Mouse (Mus musculus) T-helper 2 cell (primary cell): Measurements from ENCODE around the gene Myo1c.

Experiments
- in situ Hi-C: fragments of 300-600 bp; cut with MboI, MseI; formaldehyde crosslinking; loops from one replicate; pipeline ENCODE4 v1.15.1; 2025; ENCODE audit warnings: high pct_unique_total_duplicates

Gene Myo1c

DNA sequence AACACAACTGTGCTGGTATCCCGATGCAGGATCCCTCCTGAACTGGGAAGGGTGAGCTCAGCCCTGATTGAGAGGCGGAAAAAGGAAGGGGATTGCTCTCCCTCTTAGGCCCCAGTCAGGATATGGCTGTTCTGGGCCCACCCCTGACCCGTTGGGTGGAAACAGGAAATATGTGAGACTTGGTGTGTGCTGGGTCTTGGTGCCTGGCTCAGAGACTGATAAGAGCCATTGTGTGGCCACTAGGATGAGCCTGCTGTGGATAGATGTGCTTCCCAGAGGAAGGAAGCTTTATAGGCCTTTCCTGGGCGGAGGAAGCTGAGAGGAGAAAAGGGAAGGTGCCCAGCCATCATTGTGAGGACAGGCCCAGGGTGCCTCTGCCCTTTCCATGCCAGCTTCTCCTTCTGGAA lies 1.1 kb upstream of the Myo1c start:
- in situ Hi-C loops: no loop called here

DNA sequence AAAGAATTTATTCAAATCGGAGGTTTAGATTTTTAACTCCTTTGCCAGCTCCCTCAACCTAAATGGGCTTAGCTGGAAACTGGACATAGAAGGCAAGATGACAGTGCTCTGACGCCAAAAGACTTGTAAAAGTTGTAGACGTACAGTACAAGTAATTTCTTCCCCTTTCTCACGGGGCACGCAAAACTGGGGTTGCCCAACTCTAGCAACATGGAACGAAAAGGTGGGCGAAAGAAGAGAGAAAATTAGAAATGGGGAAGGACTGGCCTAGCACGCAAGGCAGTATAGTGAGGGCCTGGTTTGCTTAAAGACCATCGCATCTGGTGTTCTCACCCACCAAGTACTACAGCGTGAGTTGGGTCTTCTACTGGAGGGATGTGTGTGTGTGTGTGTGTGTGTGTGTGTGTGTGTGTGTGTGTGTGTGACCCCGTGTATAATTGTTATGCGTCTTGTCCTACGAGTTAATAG lies 688 bp downstream of the Myo1c start:
- in situ Hi-C loops: no loop called here

- in situ Hi-C loops: no loop called here
These were observed 1.3 kb downstream of the Myo1c start for GRCm38 (mm10) chr11:75651426-75652221.

GRCm38 (mm10) chr11:75652222-75652941 lies 2.1 kb downstream of the Myo1c start:
- in situ Hi-C loops: no loop called here

- in situ Hi-C loops: no loop called here
These were observed 2.8 kb downstream of the Myo1c start for GRCm38 (mm10) chr11:75652942-75653684.

- in situ Hi-C loops: no loop called here
These were observed 3.6 kb downstream of the Myo1c start for GRCm38 (mm10) chr11:75653781-75654470.

DNA sequence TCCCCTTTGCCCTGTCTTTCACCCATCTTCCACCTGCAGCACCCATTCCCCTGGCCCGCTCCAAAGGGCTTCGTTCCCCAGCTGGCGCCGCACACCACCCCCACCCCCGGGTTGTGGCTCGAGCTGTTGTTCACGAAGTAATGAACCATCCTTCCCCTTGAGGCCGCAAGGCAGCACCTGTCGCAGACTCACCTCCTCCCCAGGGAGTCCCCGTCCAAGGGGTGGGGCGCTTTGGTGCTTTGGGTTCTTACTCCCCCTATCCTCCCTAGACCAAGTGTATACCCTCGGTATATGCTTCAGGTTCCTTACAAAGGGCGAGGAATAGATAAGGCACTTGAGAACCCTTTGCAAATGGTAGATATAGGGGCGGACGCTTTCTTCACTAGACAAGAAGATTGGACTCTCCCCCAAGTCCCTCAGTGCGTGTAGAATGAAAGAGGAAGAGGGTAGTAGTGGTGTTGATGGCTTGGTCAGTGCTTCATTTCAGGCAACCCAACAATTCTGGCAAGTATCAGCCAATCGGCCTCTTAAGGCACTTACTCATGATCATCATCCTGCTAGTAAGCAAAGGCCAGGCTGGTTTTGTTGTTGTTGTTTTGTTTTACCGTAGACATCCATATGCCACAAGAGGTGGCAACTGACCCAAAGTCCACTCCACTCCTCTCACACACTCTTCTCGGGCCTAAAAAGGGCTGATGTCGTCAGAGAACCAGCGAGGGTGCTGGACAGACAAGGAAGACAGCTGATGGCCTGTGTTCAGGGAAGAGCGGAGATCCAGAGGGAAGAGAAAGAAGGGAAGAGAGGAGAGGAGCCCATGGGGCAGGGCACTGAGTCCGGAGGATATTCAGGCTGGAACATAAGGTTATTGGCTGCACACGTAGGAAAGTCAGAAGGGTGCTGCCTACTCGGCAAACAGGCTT lies 4.4 kb downstream of the Myo1c start:
- in situ Hi-C loops: no loop called here

DNA sequence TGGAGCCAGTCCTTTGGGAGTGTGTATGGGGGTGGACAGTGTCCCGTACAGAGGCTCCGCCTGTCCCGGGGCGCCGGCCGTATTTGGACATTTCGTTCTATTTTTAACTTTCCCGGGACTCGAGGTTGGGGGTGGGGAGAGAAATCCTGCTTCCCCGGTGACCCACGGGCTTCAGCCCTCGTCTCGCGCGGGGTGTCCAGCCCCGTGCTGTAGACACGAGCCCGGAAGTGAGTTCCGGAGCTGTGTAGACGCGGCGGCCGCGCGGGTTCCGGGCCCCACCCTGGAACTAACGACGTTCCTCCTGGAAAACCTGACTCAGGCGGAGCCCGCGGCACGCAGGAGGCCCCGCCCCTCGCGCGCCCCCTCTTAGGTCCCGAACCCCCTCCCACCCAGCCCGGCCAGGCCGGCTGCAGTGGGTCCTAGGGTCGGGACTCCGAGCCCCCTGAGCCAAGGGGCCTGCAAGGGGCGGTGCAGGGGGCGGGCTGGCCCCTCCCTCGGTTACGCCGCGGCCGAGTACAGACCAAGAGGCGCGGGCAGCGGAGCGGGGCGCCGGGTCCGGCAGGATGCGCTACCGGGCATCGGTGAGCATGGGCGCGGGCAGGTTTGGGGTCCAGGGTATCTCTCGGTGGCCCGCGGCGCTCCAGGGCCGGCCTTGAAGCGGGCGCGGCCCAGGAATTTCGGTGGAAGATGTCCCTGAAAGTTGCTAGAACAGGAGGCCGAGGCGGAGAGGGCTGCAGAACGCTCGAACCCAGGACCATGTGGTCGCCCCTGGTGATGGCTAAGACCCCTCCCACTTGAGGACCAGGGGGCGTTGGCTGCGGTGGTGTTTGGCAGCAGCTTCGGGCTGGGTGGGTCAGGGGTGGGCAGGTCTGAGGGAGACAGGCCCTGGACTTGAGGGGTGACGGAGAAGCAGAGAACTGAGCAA lies 5.6 kb downstream of the Myo1c start:
- in situ Hi-C loops: no loop called here

- in situ Hi-C loops: no loop called here
These were observed 6.6 kb downstream of the Myo1c start for GRCm38 (mm10) chr11:75656621-75657590.

DNA sequence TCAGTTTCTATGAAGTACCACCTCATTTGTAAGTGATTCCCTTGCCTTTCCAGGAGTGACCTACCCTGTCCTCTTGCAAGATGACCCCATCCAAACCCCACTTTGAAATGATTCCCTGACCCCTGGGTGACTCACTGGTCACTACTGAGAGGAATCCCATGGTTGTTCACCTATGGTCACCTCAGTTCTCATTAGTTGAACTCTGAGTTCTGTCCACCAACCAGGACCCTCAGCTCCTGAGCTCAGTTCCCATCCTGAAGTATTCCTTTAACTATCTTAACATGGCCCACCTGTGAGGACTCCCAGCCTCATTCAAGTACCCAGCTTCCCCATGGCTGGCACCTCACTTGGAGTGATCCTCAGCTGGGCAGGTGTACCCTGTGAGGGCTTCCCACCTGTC lies 7.5 kb downstream of the Myo1c start:
- in situ Hi-C loops: no loop called here

DNA sequence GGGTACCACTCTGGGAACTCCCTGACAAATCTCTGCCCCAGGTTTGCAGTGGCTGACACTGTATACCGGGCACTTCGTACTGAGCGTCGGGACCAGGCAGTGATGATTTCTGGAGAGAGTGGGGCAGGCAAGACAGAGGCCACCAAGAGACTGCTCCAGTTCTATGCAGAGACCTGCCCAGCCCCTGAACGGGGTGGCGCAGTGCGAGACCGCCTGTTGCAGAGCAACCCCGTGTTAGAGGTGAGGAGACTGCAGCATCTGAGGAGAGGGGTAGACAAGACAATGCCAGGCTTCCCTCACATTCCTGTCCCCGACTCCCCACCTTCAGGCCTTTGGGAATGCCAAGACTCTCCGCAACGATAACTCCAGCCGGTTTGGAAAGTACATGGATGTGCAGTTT lies 8.0 kb downstream of the Myo1c start:
- in situ Hi-C loops: no loop called here

GRCm38 (mm10) chr11:75658996-75659750 lies 8.9 kb downstream of the Myo1c start:
- in situ Hi-C loops: no loop called here

DNA sequence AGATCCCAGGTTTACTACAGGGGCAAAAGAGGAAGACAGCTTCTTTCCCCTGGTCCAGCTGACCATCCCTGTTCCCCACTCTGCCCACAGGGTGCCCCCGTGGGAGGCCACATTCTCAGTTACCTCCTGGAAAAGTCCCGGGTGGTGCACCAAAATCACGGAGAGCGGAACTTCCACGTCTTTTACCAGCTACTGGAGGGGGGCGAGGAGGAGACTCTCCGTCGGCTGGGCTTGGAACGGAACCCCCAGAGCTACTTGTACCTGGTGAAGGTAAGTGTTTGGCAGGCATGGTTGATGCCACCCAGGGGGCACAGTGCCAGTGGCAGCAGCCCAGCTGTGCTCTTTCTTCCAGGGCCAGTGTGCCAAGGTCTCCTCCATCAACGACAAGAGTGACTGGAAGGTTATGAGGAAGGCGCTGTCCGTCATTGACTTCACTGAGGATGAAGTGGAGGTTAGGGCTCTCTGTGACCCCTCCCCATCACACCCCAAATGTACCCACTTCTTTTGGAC lies 9.8 kb downstream of the Myo1c start:
- in situ Hi-C loops: no loop called here

- in situ Hi-C loops: no loop called here
These were observed 10.9 kb downstream of the Myo1c start for GRCm38 (mm10) chr11:75660941-75661800.

DNA sequence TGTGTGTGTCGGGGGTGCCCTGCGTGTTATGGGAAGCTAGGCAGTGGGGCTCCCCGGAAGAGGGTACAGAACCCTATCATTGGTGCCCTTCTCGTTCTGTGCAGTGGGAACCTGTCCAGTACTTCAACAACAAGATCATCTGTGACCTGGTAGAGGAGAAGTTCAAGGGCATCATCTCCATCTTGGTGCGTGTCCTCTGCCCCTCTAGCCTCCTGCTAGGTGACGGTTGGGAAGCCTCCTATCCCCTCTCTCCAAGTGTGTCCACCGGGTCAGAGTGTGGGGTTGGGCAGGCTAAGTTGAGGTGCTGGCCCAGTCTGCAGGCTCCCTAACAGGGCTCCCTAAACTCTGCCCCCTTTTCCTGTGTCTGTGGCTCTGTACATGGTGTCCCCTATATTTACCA lies 11.8 kb downstream of the Myo1c start:
- in situ Hi-C loops: no loop called here

DNA sequence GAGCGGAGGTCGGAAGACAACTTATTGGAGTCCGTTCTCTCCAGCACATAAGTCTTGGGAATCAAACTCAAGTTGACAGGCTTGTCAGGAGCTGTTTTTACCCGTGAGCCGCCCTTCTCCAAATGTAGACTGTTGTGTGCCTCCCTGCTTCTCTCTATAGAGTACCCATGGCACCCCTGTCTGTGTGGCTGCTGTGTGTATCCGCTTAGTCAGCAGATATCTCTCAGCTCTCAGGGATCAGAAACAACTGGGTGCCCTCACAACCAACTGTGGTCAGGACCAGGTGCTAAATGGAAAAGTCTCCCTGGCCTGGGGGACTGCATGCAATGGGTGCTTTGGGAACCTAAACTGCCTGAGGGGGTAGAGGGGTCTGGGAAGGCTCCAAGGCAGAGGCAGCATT lies 16.0 kb downstream of the Myo1c start:
- in situ Hi-C loops: no loop called here
